Mouse (Mus musculus): ENCODE measurements around the gene Mbd4. TPM values are rescaled to one million over a fixed set of nuclear protein-coding genes. Genes with fewer than 3 reads are reported as not detected.

The Mbd4 gene
- total RNA-seq, 2 experiments from 2014 or later: 2.4 to 2.6 TPM

- DNase-seq: peak; percentile 87 to 88
Observed at GRCm38 (mm10) chr6:115808488-115809231, 44.5 kb downstream of the Mbd4 start, which contains the start of gene Rpl32. Gene Rpl32 (minus strand): TSS chr6:115808747.

- peak in 1 of 2 experiments; percentile 54 for DNase-seq
Observed at GRCm38 (mm10) chr6:115808196-115808487, 45.0 kb downstream of the Mbd4 start.

GRCm38 (mm10) chr6:115807464-115808195 is 45.5 kb downstream of the Mbd4 start:
- DNase-seq: peak; percentile 22 to 32

- no peak for DNase-seq
Observed at GRCm38 (mm10) chr6:115804432-115805192, 48.6 kb downstream of the Mbd4 start.

- DNase-seq: peak; percentile 77 to 86
Observed at GRCm38 (mm10) chr6:115803541-115804382, 49.4 kb downstream of the Mbd4 start.

- no peak for DNase-seq
Observed at GRCm38 (mm10) chr6:115801811-115802210, 51.4 kb downstream of the Mbd4 start.

- DNase-seq: no peak
Observed at GRCm38 (mm10) chr6:115792691-115793215, 60.4 kb downstream of the Mbd4 start.

- no peak for DNase-seq
Observed at GRCm38 (mm10) chr6:115791842-115792686, 61.1 kb downstream of the Mbd4 start.

GRCm38 (mm10) chr6:115791016-115791415 is 62.2 kb downstream of the Mbd4 start:
- DNase-seq: no peak

Other genes starting within 250 kb of the Mbd4 start
- gene Raf1, start 176.7 kb downstream of the Mbd4 start, total RNA-seq (2021): 100 to 1,000 TPM in 1 of 2 experiments, 10 to 100 TPM in 1; 97.3 to 110 TPM
- under 1 TPM in 1 of 2 experiments, not detected in 1; 0.33 TPM for gene Tmem40, start 91.0 kb downstream of the Mbd4 start, total RNA-seq (2021)
- 10 to 100 TPM; 10.4 to 12.7 TPM for gene Cand2, start 78.8 kb downstream of the Mbd4 start, total RNA-seq (2021)
- 1,000 to 10,000 TPM; 1,143 to 1,221 TPM for gene Rpl32, start 44.6 kb downstream of the Mbd4 start, total RNA-seq (2021)
- gene Efcab12, start 15.0 kb downstream of the Mbd4 start, total RNA-seq (2021): under 1 TPM; 0.36 to 0.86 TPM
- 10 to 100 TPM; 16.3 to 16.7 TPM for gene Ift122, start 99 bp upstream of the Mbd4 start, total RNA-seq (2021)
- gene Rho, start 78.4 kb upstream of the Mbd4 start, total RNA-seq (2021): under 1 TPM; 0.23 to 0.59 TPM
- not detected for gene H1foo, start 91.6 kb upstream of the Mbd4 start, total RNA-seq (2021)
- 100 to 1,000 TPM; 140 to 167 TPM for gene Plxnd1, start 141.6 kb upstream of the Mbd4 start, total RNA-seq (2021)

Measured in adrenal gland, postnatal 36 days (tissue).